Mouse (Mus musculus) subcutaneous adipose tissue, adult 2 months (tissue): Measurements from ENCODE around the gene Gm8068. TPM values are rescaled to one million over a fixed set of nuclear protein-coding genes. Genes with fewer than 3 reads are reported as not detected.

Experiments used
- polyA plus RNA-seq: library from polyadenylated mRNA; depleted of rRNA; stranded (reverse); fragments of >200 nt; gene quantifications from 2 replicates; pipeline ENCODE4 v1.2.3, GENCODE M21; 2012; ENCODE audit warnings: low replicate concordance; rRNA removed

The Gm8068 gene
- not detected in 2 replicates for polyA plus RNA-seq

DNA sequence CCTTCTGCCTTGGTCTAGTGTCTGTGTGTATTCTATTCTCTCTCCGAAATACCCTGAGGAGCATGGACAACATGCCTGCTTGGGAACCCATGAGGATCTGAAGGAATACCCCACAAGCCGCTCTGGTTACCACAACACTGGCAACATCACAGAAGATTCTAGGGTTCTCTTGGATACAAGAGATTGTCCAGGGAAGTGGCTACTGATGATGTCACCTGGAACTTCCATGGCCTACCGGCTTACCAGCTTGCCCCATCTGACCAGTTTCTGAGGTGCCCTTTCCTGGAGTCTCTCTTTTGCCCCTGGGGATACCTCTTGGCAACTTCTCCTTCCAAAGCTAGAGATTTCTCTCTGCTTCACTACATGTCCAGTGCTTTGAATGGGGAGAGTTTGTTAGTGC, at the start of gene Gm8068:
Gm8068 (minus strand) TSS at position 101 of the 400 bp plus-strand sequence.

DNA sequence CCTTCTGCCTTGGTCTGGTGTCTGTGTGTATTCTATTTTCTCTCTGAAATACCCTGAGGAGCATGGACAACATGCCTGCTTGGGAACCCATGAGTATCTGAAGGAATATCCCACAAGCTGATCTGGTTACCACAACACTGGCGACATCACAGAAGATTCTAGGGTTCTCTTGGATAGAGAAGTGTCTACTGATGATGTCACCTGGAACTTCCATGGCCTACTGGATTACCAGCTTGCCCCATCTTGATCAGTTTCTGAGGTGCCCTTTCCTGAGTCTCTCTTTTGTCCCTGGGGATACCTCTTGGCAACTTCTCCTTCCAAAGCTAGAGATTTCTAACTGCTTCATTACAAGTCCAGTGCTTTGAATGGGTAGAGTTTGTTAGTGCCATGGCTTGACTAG, 48.8 kb upstream of the Gm8068 start, which contains the start of gene Gm7929:
Gm7929 (minus strand) TSS at position 101 of the 400 bp plus-strand sequence.

Other genes starting within 250 kb of the Gm8068 start
- not detected in 2 replicates for gene Gm7954, start 248.4 kb downstream of the Gm8068 start, polyA plus RNA-seq
- not detected in 2 replicates for gene Gm3486, start 212.4 kb downstream of the Gm8068 start, polyA plus RNA-seq
- gene Gm7970, start 146.3 kb downstream of the Gm8068 start, polyA plus RNA-seq = not detected in 2 replicates
- gene 1700049E17Rik2, start 128.7 kb downstream of the Gm8068 start, polyA plus RNA-seq = not detected in 2 replicates
- not detected in 2 replicates for gene Gm3072, start 77.3 kb downstream of the Gm8068 start, polyA plus RNA-seq
- not detected in 2 replicates for gene Gm3676, start 55.4 kb downstream of the Gm8068 start, polyA plus RNA-seq
- gene Gm7929, start 48.7 kb upstream of the Gm8068 start, polyA plus RNA-seq = not detected in 2 replicates
- gene Gm47189, start 70.6 kb upstream of the Gm8068 start, polyA plus RNA-seq = not detected in 2 replicates
- gene Gm7980, start 205.4 kb upstream of the Gm8068 start, polyA plus RNA-seq = not detected in 2 replicates
- gene 1700049E17Rik1, start 223.1 kb upstream of the Gm8068 start, polyA plus RNA-seq = not detected in 2 replicates
- not detected in 2 replicates for gene 1700024B05Rik, start 242.1 kb upstream of the Gm8068 start, polyA plus RNA-seq